Mouse (Mus musculus) c-Kit-negative CD71-positive TER-119-positive erythroid progenitor cells, embryonic 14.5 days (primary cell): ENCODE data around the gene Cstb.
A peak's percentile ranks its signal among the peaks of the same experiment; 100 is the strongest.

Source experiments
- DNase-seq: peaks from one replicate; pipeline ENCODE4 v3.0.0-alpha.2; 2013; ENCODE audit warnings: low read depth, low spot score

Cstb gene

GRCm38 (mm10) chr10:78425181-78426041, at the start of gene Cstb:
TSS of gene Cstb (plus strand) at chr10:78425669.
- peak; percentile 66 for DNase-seq

- DNase-seq: no peak
These were observed 47.0 kb upstream of the Cstb start for GRCm38 (mm10) chr10:78378516-78378915.

GRCm38 (mm10) chr10:78383567-78383966, 41.9 kb upstream of the Cstb start:
- no peak for DNase-seq

- no peak for DNase-seq
These were observed 39.9 kb upstream of the Cstb start for GRCm38 (mm10) chr10:78385520-78385919.

GRCm38 (mm10) chr10:78388216-78388980, 37.1 kb upstream of the Cstb start:
- DNase-seq: no peak

- no peak for DNase-seq
These were observed 34.4 kb upstream of the Cstb start for GRCm38 (mm10) chr10:78390982-78391470.

GRCm38 (mm10) chr10:78392072-78392471, 33.4 kb upstream of the Cstb start:
- peak; percentile 47 for DNase-seq

GRCm38 (mm10) chr10:78395377-78395776, 30.1 kb upstream of the Cstb start:
- DNase-seq: no peak

GRCm38 (mm10) chr10:78395819-78396624, 29.4 kb upstream of the Cstb start:
- peak; percentile 64 for DNase-seq

- no peak for DNase-seq
These were observed 28.9 kb upstream of the Cstb start for GRCm38 (mm10) chr10:78396625-78396885.

- DNase-seq: no peak
These were observed 26.3 kb upstream of the Cstb start for GRCm38 (mm10) chr10:78399090-78399657.

GRCm38 (mm10) chr10:78401127-78401526, 24.3 kb upstream of the Cstb start:
- DNase-seq: no peak

- no peak for DNase-seq
These were observed 23.1 kb upstream of the Cstb start for GRCm38 (mm10) chr10:78402301-78402922.

- DNase-seq: no peak
These were observed 19.3 kb upstream of the Cstb start for GRCm38 (mm10) chr10:78406152-78406551.

GRCm38 (mm10) chr10:78407132-78407531, 18.3 kb upstream of the Cstb start:
- DNase-seq: no peak

GRCm38 (mm10) chr10:78409035-78409788, 16.3 kb upstream of the Cstb start:
- DNase-seq: no peak

- no peak for DNase-seq
These were observed 13.6 kb upstream of the Cstb start for GRCm38 (mm10) chr10:78411851-78412250.

GRCm38 (mm10) chr10:78412319-78413151, 12.9 kb upstream of the Cstb start, which contains the start of gene Rrp1:
TSS of gene Rrp1 (minus strand) at chr10:78413043.
- DNase-seq: peak; percentile 83

GRCm38 (mm10) chr10:78413152-78413520, 12.3 kb upstream of the Cstb start:
- DNase-seq: no peak
